Mouse (Mus musculus): ENCODE results near the gene Tbc1d22a. TPM values are rescaled to one million over a fixed set of nuclear protein-coding genes. Genes with fewer than 3 reads are reported as not detected.

The Tbc1d22a gene
- polyA plus RNA-seq, 1 experiment: 54.8 TPM

DNA sequence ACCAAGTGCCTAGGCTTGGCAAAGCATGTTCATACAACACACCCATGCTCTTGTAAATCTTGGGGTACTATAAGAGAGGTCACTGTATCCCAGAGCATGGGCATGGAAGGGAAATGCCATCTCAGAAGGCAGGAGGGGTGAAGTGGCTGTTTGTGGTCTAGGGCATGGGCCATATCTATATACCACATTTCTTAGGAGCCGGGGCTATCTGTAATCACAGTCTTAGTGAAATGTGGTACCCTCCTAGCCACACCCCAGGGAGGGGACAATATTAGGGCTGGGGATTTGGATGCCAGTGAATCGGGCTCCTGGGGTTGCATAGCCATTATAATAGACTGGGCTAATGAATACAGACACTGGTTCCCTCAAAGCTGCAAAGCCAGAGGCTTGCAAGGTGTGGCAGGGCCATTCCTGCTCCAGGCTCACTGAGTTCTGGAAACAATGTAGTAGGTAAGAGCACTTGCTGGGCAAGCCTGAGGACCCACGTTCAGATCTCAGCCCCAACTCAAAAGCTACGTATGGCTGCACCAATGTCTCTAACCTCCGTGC lies 197.3 kb downstream of the Tbc1d22a start:
- H3K27ac ChIP-seq (ENCODE audit: insufficient read depth, low read depth, low read length): no peak overlapping the region
- TF ChIP-seq POLR2A (IDR thresholded peaks at IDR 0.05; ENCODE audit: low read depth, low read length) (no peak), CTCF (IDR thresholded peaks at IDR 0.05; ENCODE audit: extremely low read depth, insufficient read length, insufficient replicate concordance, low read depth, low read length) (no peak)
- H3K4me1 ChIP-seq (ENCODE audit: control insufficient read depth, insufficient read depth, insufficient read length, low read length): no peaks in the 10 kb centered on the region
- 84% methylated on average over 5 of the region's 5 CpGs for WGBS
- H3K4me3 ChIP-seq (ENCODE audit: low read depth, low read length): no peak overlapping the region
- no peaks in the 10 kb centered on the region for H3K27me3 ChIP-seq (ENCODE audit: control insufficient read depth, insufficient read depth, low read length)
- H3K36me3 ChIP-seq (ENCODE audit: control insufficient read depth, insufficient read depth, low read length): no peaks in the 10 kb centered on the region

- WGBS: 90% methylated on average over 6 of the region's 6 CpGs
- Histone ChIP-seq H3K27ac (ENCODE audit: insufficient read depth, low read depth, low read length) (no peak overlapping the region), H3K27me3 (ENCODE audit: control insufficient read depth, insufficient read depth, low read length) (no peaks in the 10 kb centered on the region), H3K4me3 (ENCODE audit: low read depth, low read length) (no peak overlapping the region), H3K4me1 (ENCODE audit: control insufficient read depth, insufficient read depth, insufficient read length, low read length) (no peaks in the 10 kb centered on the region), H3K36me3 (ENCODE audit: control insufficient read depth, insufficient read depth, low read length) (no peaks in the 10 kb centered on the region)
- TF ChIP-seq POLR2A (IDR thresholded peaks at IDR 0.05; ENCODE audit: low read depth, low read length) (no peak), CTCF (IDR thresholded peaks at IDR 0.05; ENCODE audit: extremely low read depth, insufficient read length, insufficient replicate concordance, low read depth, low read length) (no peak)
Measured at GRCm38 (mm10) chr15:86415951-86416350, 201.7 kb downstream of the Tbc1d22a start.

DNA sequence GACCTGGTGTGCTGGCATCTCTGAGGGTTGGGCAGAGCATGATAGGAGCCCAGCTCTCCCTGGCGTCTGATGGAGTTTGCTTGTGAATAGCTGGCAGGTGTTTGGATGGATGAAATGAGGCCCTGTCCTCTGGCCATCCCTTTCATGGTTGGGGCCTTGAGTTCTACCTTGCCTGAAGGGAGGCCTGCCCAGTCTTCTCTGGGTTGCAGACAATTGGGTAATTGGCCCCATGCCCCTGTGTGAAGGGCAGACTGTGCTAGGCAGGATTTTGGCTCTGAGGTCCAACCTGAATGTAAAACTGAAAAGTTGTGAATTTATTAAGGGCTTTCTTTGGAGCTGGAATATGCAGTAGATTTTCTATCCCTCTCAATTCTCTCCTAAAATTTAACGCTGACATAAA lies 204.2 kb downstream of the Tbc1d22a start:
- no peak overlapping the region for H3K27ac ChIP-seq (ENCODE audit: insufficient read depth, low read depth, low read length)
- WGBS: 78% methylated on average over 2 of the region's 2 CpGs
- no peak overlapping the region for H3K4me3 ChIP-seq (ENCODE audit: low read depth, low read length)
- no peaks in the 10 kb centered on the region for H3K4me1 ChIP-seq (ENCODE audit: control insufficient read depth, insufficient read depth, insufficient read length, low read length)
- H3K27me3 ChIP-seq (ENCODE audit: control insufficient read depth, insufficient read depth, low read length): no peaks in the 10 kb centered on the region
- H3K36me3 ChIP-seq (ENCODE audit: control insufficient read depth, insufficient read depth, low read length): no peaks in the 10 kb centered on the region
- no peak for TF ChIP-seq CTCF (IDR thresholded peaks at IDR 0.05; ENCODE audit: extremely low read depth, insufficient read length, insufficient replicate concordance, low read depth, low read length)
- no peak for TF ChIP-seq POLR2A (IDR thresholded peaks at IDR 0.05; ENCODE audit: low read depth, low read length)

GRCm38 (mm10) chr15:86419620-86420019 lies 205.4 kb downstream of the Tbc1d22a start:
- H3K36me3 ChIP-seq (ENCODE audit: control insufficient read depth, insufficient read depth, low read length): no peaks in the 10 kb centered on the region
- TF ChIP-seq POLR2A (IDR thresholded peaks at IDR 0.05; ENCODE audit: low read depth, low read length) (no peak), CTCF (IDR thresholded peaks at IDR 0.05; ENCODE audit: extremely low read depth, insufficient read length, insufficient replicate concordance, low read depth, low read length) (no peak)
- no peaks in the 10 kb centered on the region for H3K4me1 ChIP-seq (ENCODE audit: control insufficient read depth, insufficient read depth, insufficient read length, low read length)
- H3K27me3 ChIP-seq (ENCODE audit: control insufficient read depth, insufficient read depth, low read length): no peaks in the 10 kb centered on the region
- H3K27ac ChIP-seq (ENCODE audit: insufficient read depth, low read depth, low read length): no peak overlapping the region
- no peak overlapping the region for H3K4me3 ChIP-seq (ENCODE audit: low read depth, low read length)
- WGBS: 89% methylated on average over 6 of the region's 6 CpGs

- WGBS: 40% methylated on average over 1 of the region's 1 CpGs
- H3K27ac ChIP-seq (ENCODE audit: insufficient read depth, low read depth, low read length): no peak overlapping the region
- TF ChIP-seq POLR2A (IDR thresholded peaks at IDR 0.05; ENCODE audit: low read depth, low read length): no peak
- no peak for TF ChIP-seq CTCF (IDR thresholded peaks at IDR 0.05; ENCODE audit: extremely low read depth, insufficient read length, insufficient replicate concordance, low read depth, low read length)
- H3K27me3 ChIP-seq (ENCODE audit: control insufficient read depth, insufficient read depth, low read length): no peaks in the 10 kb centered on the region
- no peak overlapping the region for H3K4me3 ChIP-seq (ENCODE audit: low read depth, low read length)
- no peaks in the 10 kb centered on the region for H3K36me3 ChIP-seq (ENCODE audit: control insufficient read depth, insufficient read depth, low read length)
- H3K4me1 ChIP-seq (ENCODE audit: control insufficient read depth, insufficient read depth, insufficient read length, low read length): no peaks in the 10 kb centered on the region
Measured at GRCm38 (mm10) chr15:86422858-86423257, 208.6 kb downstream of the Tbc1d22a start.

- H3K27ac ChIP-seq (ENCODE audit: insufficient read depth, low read depth, low read length): no peak overlapping the region
- no peak for TF ChIP-seq CTCF (IDR thresholded peaks at IDR 0.05; ENCODE audit: extremely low read depth, insufficient read length, insufficient replicate concordance, low read depth, low read length)
- no peak for TF ChIP-seq POLR2A (IDR thresholded peaks at IDR 0.05; ENCODE audit: low read depth, low read length)
- no peak overlapping the region for H3K4me3 ChIP-seq (ENCODE audit: low read depth, low read length)
- H3K4me1 ChIP-seq (ENCODE audit: control insufficient read depth, insufficient read depth, insufficient read length, low read length): no peaks in the 10 kb centered on the region
- no peaks in the 10 kb centered on the region for H3K27me3 ChIP-seq (ENCODE audit: control insufficient read depth, insufficient read depth, low read length)
- 55% methylated on average over 2 of the region's 2 CpGs for WGBS
- no peaks in the 10 kb centered on the region for H3K36me3 ChIP-seq (ENCODE audit: control insufficient read depth, insufficient read depth, low read length)
Measured at GRCm38 (mm10) chr15:86423884-86424283, 209.6 kb downstream of the Tbc1d22a start.

DNA sequence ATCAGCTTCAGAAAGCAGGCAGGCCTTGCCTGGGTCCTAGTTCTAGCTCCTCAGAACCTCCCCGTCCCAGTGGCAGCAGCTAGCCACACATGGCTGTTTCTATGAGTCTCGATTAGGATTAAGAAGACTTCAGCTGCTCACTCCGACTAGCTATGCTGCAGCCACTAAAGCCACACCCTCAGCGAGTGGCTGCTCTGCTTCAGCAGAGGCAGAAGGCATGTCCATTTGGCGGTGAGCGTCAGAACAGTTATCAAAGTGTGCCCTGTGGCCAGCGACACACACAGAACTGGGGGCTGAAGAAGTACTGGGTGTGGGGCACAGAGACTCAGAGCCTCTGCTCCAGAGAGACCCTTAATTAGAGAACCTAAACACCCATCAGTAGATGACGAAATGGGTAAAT lies 210.7 kb downstream of the Tbc1d22a start:
- H3K27ac ChIP-seq (ENCODE audit: insufficient read depth, low read depth, low read length): no peak overlapping the region

More for the DNA sequence above, 210.7 kb downstream of the Tbc1d22a start:
- WGBS: 72% methylated on average over 8 of the region's 8 CpGs
- no peaks in the 10 kb centered on the region for H3K27me3 ChIP-seq (ENCODE audit: control insufficient read depth, insufficient read depth, low read length)
- no peaks in the 10 kb centered on the region for H3K36me3 ChIP-seq (ENCODE audit: control insufficient read depth, insufficient read depth, low read length)
- no peak overlapping the region for H3K4me3 ChIP-seq (ENCODE audit: low read depth, low read length)
- no peak for TF ChIP-seq POLR2A (IDR thresholded peaks at IDR 0.05; ENCODE audit: low read depth, low read length)
- H3K4me1 ChIP-seq (ENCODE audit: control insufficient read depth, insufficient read depth, insufficient read length, low read length): no peaks in the 10 kb centered on the region
